Mouse (Mus musculus): ENCODE results near the gene Oxct2b. TPM values are rescaled to one million over a fixed set of nuclear protein-coding genes. Genes with fewer than 3 reads are reported as not detected.
A peak's percentile ranks its signal among the peaks of the same experiment; 100 is the strongest.

The Oxct2b gene
- total and polyA plus RNA-seq, 3 experiments = not detected

- H3K4me3 ChIP-seq (replicated peaks in 1 of 3; ENCODE audit: low read depth in 2 of 3, low read length in 2 of 3, poor library complexity in 1 of 3) = no peak overlapping the region
- H3K36me3 ChIP-seq (replicated peaks in 1 of 2; ENCODE audit: control insufficient read depth in 1 of 2, insufficient read depth in 1 of 2, low read length in 1 of 2) = no peaks in the 10 kb centered on the region
- no peak for TF ChIP-seq POLR2A (IDR thresholded peaks at IDR 0.05; ENCODE audit: low read depth, low read length)
- TF ChIP-seq HCFC1 (IDR thresholded peaks at IDR 0.05; ENCODE audit: low read depth, low read length) = no peak
- no peak for TF ChIP-seq UBTF (IDR thresholded peaks at IDR 0.05; ENCODE audit: low read depth, low read length)
- no peak for TF ChIP-seq ZNF384 (IDR thresholded peaks at IDR 0.05; ENCODE audit: low read depth, low read length)
- TF ChIP-seq ETS1 (conservative IDR thresholded peaks at IDR 0.05; ENCODE audit: low read depth, low read length) = no peak
- no peak for TF ChIP-seq MAFK (IDR thresholded peaks at IDR 0.05; ENCODE audit: insufficient replicate concordance, low read length)
- no peak for TF ChIP-seq NRF1 (IDR thresholded peaks at IDR 0.05; ENCODE audit: low read depth, low read length)
- no peak for TF ChIP-seq ZMIZ1 (IDR thresholded peaks at IDR 0.05; ENCODE audit: low read depth, low read length)
- TF ChIP-seq E2F4 (IDR thresholded peaks at IDR 0.05; ENCODE audit: insufficient replicate concordance, low read depth, low read length) = no peak
- dilution Hi-C loops (cut with MboI; ENCODE audit: extremely low pct_ligation_motif_present, extremely low pct_unique_long_range_greater_than_20kb, low sequenced_read_pairs) (no loop called here), in situ Hi-C loops (cut with MboI; ENCODE audit: low pct_ligation_motif_present, low pct_unique_long_range_greater_than_20kb, low sequenced_read_pairs) (no loop called here)
- no peak overlapping the region for H3K4me2 ChIP-seq (ENCODE audit: insufficient read depth, low read depth, poor library complexity, severe bottlenecking)
- no peaks in the 10 kb centered on the region for H3K4me1 ChIP-seq (ENCODE audit: control insufficient read depth in 1 of 2, insufficient read depth in 2 of 2)
- no peak overlapping the region for H3K27ac ChIP-seq (ENCODE audit: insufficient read depth, low read depth)
- H3K9me3 ChIP-seq (replicated peaks; ENCODE audit: low read length) = peaks cover 3% of the 10 kb centered on the region
- H3K79me2 ChIP-seq (replicated peaks; ENCODE audit: control insufficient read depth, extremely low read depth, insufficient read depth, poor library complexity, severe bottlenecking) = no peaks in the 10 kb centered on the region
- peaks cover 57% of the 10 kb centered on the region for H3K27me3 ChIP-seq (replicated peaks)
- DNase-seq (ENCODE audit: extremely low read depth) = no peak
- no peak overlapping the region for H3K9ac ChIP-seq (ENCODE audit: insufficient read depth, low read depth)
Measured at GRCm38 (mm10) chr4:123152976-123153375, 36.9 kb downstream of the Oxct2b start.

- no peaks in the 10 kb centered on the region for H3K4me1 ChIP-seq (ENCODE audit: control insufficient read depth in 1 of 2, insufficient read depth in 2 of 2)
- in situ Hi-C loops (cut with MboI; ENCODE audit: low pct_ligation_motif_present, low pct_unique_long_range_greater_than_20kb, low sequenced_read_pairs) (loop anchor here (5.0 kb wide), 1 partner anchor 47 kb away; the partner anchor contains the start of gene Nt5c1a), dilution Hi-C loops (cut with MboI; ENCODE audit: extremely low pct_ligation_motif_present, extremely low pct_unique_long_range_greater_than_20kb, low sequenced_read_pairs) (no loop called here)
- DNase-seq (ENCODE audit: extremely low read depth) = peak; percentile 43
- no peak overlapping the region for H3K4me3 ChIP-seq (replicated peaks in 1 of 3; ENCODE audit: low read depth in 2 of 3, low read length in 2 of 3, poor library complexity in 1 of 3)
- no peak overlapping the region for H3K9ac ChIP-seq (ENCODE audit: insufficient read depth, low read depth)
- H3K36me3 ChIP-seq (replicated peaks in 1 of 2; ENCODE audit: control insufficient read depth in 1 of 2, insufficient read depth in 1 of 2, low read length in 1 of 2) = no peaks in the 10 kb centered on the region
- H3K27ac ChIP-seq (ENCODE audit: insufficient read depth, low read depth) = no peak overlapping the region
- H3K4me2 ChIP-seq (ENCODE audit: insufficient read depth, low read depth, poor library complexity, severe bottlenecking) = no peak overlapping the region
- peaks cover 67% of the 10 kb centered on the region for H3K27me3 ChIP-seq (replicated peaks)
- H3K9me3 ChIP-seq (replicated peaks; ENCODE audit: low read length) = peaks cover 3% of the 10 kb centered on the region
- H3K79me2 ChIP-seq (replicated peaks; ENCODE audit: control insufficient read depth, extremely low read depth, insufficient read depth, poor library complexity, severe bottlenecking) = no peaks in the 10 kb centered on the region
- TF ChIP-seq MXI1 (IDR thresholded peaks at IDR 0.05; ENCODE audit: low read depth, low read length) (no peak), SIN3A (IDR thresholded peaks at IDR 0.05; ENCODE audit: low read length) (no peak), CHD1 (IDR thresholded peaks at IDR 0.05; ENCODE audit: low read depth, low read length) (no peak), MAFK (IDR thresholded peaks at IDR 0.05; ENCODE audit: insufficient replicate concordance, low read length) (no peak), ZKSCAN1 (IDR thresholded peaks at IDR 0.05; ENCODE audit: borderline replicate concordance, low read depth, low read length) (no peak), POLR2A (IDR thresholded peaks at IDR 0.05; ENCODE audit: low read depth, low read length) (no peak), ELF1 (IDR thresholded peaks at IDR 0.05; ENCODE audit: low read depth, low read length) (no peak), TBP (conservative IDR thresholded peaks at IDR 0.05; ENCODE audit: low read depth, low read length) (no peak), IRF4 (IDR thresholded peaks at IDR 0.05; ENCODE audit: low read depth, low read length) (no peak), CTCF (conservative IDR thresholded peaks at IDR 0.05 in 1 of 2, IDR thresholded peaks at IDR 0.05 in 1 of 2; ENCODE audit: low read depth in 2 of 2, low read length in 2 of 2) (peak; percentile 52 to 82), ZNF384 (IDR thresholded peaks at IDR 0.05; ENCODE audit: low read depth, low read length) (no peak), JUN (IDR thresholded peaks at IDR 0.05; ENCODE audit: insufficient read depth, low read depth, low read length) (no peak), BHLHE40 (IDR thresholded peaks at IDR 0.05; ENCODE audit: low read depth, low read length) (no peak), NRF1 (IDR thresholded peaks at IDR 0.05; ENCODE audit: low read depth, low read length) (no peak), MEF2A (IDR thresholded peaks at IDR 0.05; ENCODE audit: borderline replicate concordance, low read depth, low read length) (no peak), USF2 (conservative IDR thresholded peaks at IDR 0.05; ENCODE audit: low read depth, low read length) (no peak), ETS1 (conservative IDR thresholded peaks at IDR 0.05; ENCODE audit: low read depth, low read length) (no peak), RCOR1 (conservative IDR thresholded peaks at IDR 0.05; ENCODE audit: low read depth, low read length) (no peak), RAD21 (IDR thresholded peaks at IDR 0.05; ENCODE audit: low read depth, low read length) (peak; percentile 87), KAT2A (IDR thresholded peaks at IDR 0.05; ENCODE audit: insufficient replicate concordance, low read length) (no peak), SMC3 (IDR thresholded peaks at IDR 0.05; ENCODE audit: low read depth, low read length) (peak; percentile 57), CHD2 (IDR thresholded peaks at IDR 0.05; ENCODE audit: low read length) (no peak)
Measured at GRCm38 (mm10) chr4:123155004-123155403, 38.9 kb downstream of the Oxct2b start.

All from CH12.LX (cell line).